Mouse (Mus musculus) adrenal gland, postnatal 14 days (tissue): ENCODE results near the gene Fer. TPM values are rescaled to one million over a fixed set of nuclear protein-coding genes. Genes with fewer than 3 reads are reported as not detected.

Experiments
- DNase-seq: peaks from one replicate; pipeline ENCODE4 v3.0.0; 2021; ENCODE audit warnings: mixed read lengths
- total RNA-seq: library from RNA; stranded (reverse); gene quantifications from 2 replicates; pipeline ENCODE4 v1.2.3, GENCODE M21; 2021

Gene Fer
- total RNA-seq, 1 experiment from 2014 or later: 20.0 TPM

- DNase-seq: peak; percentile 75
These were observed 1.3 kb downstream of the Fer start for GRCm38 (mm10) chr17:63864171-63864571.

DNA sequence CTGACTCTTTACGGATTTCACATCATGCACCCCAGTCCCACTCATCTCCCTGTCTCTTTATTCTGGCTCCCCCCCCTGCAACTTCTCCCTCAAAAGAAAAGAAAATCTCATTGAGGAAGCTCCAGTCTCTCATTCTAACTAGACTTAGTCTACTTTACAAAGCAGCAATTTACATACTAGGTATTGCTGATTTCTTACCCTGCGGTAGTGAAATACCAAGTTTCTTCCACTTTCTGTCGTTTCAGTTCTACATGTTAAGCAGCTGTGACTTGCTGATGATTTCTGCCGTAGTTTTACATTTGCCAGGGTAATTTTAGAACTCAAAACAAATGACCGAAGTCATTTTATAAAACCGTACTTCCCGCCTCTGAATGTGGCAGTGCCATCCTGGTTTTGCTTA, 8.9 kb downstream of the Fer start:
- no peak for DNase-seq

- no peak for DNase-seq
These were observed 16.0 kb downstream of the Fer start for GRCm38 (mm10) chr17:63878889-63879288.

- DNase-seq: peak; percentile 27
These were observed 17.1 kb downstream of the Fer start for GRCm38 (mm10) chr17:63880009-63880408.

GRCm38 (mm10) chr17:63886988-63887387, 24.1 kb downstream of the Fer start:
- DNase-seq: no peak

- DNase-seq: no peak
These were observed 27.7 kb downstream of the Fer start for GRCm38 (mm10) chr17:63890611-63891010.

- no peak for DNase-seq
These were observed 33.0 kb downstream of the Fer start for GRCm38 (mm10) chr17:63895829-63896228.

GRCm38 (mm10) chr17:63897050-63897449, 34.2 kb downstream of the Fer start:
- DNase-seq: no peak

- DNase-seq: no peak
These were observed 46.4 kb downstream of the Fer start for GRCm38 (mm10) chr17:63909297-63909696.

DNA sequence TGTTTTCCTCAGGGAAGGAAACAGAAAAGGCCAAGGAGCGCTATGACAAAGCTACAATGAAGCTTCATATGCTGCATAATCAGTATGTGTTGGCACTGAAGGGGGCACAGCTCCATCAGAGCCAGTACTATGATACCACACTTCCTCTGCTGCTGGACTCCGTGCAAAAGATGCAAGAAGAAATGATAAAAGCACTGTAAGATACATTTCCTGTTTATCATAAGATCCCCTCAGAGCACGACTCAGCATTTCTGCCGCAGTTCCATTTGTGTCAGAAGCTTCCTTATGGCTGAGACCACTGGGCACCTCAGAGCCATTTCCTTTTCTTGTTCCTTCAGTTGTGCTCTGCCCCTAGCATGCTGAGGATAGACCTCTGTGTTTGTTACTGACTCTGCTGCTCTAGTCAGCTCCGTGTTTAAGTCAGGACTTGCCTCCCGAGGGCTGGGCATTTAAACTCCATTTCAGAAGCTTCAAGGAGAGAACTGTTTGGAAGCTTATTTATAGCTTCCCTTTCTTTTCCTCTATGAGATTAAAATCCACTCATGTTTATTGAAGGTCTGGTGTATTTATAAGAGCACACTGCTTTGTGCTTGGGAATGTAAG, 58.8 kb downstream of the Fer start:
- DNase-seq: no peak

- DNase-seq: no peak
These were observed 62.7 kb downstream of the Fer start for GRCm38 (mm10) chr17:63925581-63925980.

DNA sequence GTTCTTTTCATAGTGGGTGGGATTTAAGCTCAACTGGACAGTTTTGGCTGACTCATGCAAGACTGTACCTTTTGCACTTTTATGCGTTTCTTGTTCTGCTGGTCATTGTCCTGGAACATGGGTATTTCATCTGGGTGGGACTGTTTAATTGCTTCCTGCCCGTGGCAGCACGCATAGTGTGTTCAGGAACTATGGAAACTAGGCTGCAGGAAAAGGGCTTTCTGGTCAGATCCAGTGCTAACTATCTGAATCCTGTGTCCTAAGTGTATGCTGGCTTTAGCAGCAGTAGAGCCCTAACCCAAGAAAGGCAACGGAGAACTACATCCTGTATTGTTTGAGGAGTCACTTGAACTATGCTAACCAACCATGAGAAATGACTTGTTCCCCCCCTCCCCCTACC, 67.8 kb downstream of the Fer start:
- no peak for DNase-seq

DNA sequence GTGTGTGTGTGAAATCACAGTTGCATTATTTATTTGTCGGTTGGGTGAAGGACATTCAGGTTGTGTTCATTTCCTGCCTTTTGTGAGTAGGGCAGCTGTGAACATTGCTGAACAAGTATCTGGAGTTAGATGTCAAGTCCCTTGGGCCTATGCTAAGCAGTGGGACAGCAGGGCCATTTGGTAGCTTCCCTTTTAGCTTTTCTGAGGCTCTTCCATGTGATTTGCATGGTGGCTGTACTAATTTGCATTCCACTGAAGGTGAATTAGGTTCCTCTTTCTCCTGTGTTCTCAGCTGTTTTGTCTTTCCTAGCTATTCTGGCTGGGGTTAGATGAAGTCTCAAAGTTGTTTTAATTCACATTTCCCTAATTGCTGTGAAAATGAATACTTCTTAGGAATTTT, 68.7 kb downstream of the Fer start:
- DNase-seq: no peak

DNA sequence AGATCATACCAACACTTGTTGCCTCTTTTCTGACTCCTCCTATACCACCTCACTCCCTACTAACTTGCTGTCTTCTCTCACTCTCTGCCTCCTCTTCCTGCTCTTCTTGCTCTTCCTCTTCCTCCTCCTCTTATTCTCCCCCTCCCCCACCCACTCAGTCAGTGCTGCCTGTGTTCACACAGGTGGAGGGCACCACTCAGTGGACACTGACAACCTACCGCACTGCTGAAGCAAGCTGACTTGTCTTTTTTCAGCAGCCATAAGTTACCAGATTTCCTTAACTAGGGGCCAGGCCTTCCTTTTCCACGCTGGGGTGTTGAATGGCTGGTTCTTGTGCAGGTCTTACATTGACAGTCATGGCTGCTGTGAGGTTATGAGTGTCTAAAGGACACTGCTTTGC, 72.5 kb downstream of the Fer start:
- DNase-seq: no peak

- no peak for DNase-seq
These were observed 75.0 kb downstream of the Fer start for GRCm38 (mm10) chr17:63937886-63938285.

GRCm38 (mm10) chr17:63946772-63947171, 83.9 kb downstream of the Fer start:
- DNase-seq: no peak

DNA sequence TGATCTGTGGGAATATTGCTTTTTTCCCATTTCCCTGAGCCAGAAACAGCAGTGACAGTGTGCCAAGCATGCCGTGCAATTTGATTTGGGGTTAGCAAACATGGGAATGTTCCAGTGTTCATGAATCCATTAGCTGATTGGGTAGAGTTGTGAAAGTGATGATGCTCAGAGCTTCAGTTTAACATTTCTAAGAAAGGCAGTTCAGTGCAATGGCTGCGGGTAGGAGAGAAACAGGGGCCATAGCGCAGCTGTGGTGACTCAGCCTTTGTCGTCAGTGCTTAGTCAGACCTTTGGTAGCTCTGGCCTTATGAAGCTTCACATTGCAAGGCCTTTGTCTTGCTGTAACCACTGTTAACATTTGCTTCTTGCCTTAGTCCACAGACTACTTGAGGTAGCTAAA, 85.9 kb downstream of the Fer start:
- DNase-seq: peak; percentile 32

- no peak for DNase-seq
These were observed 88.6 kb downstream of the Fer start for GRCm38 (mm10) chr17:63951436-63951835.

DNA sequence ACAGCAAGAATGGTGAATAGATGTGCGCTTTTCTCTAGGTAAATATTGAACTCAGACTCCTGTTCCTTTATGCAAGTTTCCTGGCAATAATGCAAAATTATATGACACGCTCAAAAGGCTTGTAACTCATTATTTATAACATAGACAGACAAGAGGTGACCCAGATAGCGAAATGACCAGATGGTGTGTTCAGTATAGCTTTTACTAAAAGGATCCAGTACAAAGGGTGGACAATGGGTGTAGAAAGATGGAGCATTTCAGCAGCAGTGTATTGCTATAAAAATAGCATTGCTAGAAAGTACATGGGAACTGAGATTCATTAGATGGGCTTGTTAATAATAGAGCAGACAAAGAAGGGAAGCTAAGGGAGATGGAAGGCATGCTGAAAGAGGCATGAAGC, 104.2 kb downstream of the Fer start:
- DNase-seq: no peak

DNA sequence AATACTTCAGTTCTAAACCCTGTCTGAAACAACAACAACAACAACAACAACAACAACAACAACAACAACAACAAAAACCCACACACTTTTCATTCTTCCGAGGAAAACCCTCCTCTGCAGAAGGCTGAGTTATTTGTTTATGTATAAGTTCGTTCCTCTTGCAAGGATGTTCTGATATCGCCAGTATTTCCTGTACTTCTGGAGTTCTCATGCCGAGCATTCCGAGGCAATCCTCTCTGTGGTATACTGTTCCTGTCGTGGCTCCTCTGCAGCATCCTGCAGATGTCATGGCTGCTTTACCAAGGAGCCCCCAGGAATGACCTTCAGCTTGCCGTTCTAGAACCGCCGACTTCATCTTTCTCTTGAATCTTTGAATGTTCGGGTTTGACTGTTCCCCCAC, 106.6 kb downstream of the Fer start:
- no peak for DNase-seq

GRCm38 (mm10) chr17:63970239-63970638, 107.4 kb downstream of the Fer start:
- DNase-seq: no peak

- no peak for DNase-seq
These were observed 108.1 kb downstream of the Fer start for GRCm38 (mm10) chr17:63970939-63971338.

GRCm38 (mm10) chr17:63972181-63972580, 109.3 kb downstream of the Fer start:
- DNase-seq: no peak

- DNase-seq: no peak
These were observed 110.9 kb downstream of the Fer start for GRCm38 (mm10) chr17:63973806-63974205.

- DNase-seq: no peak
These were observed 111.4 kb downstream of the Fer start for GRCm38 (mm10) chr17:63974253-63974652.
